Mouse (Mus musculus) heart, postnatal 0 days (tissue): ENCODE measurements around the gene Taar1.

Experiments
- CTCF ChIP-seq: IDR thresholded peaks from 2 replicates; pipeline ENCODE4 v1.5.1; 2016; ENCODE audit warnings: antibody characterized with exemption, control low read depth, low read depth
- EP300 ChIP-seq: IDR thresholded peaks from 2 replicates; pipeline ENCODE4 v1.6.1; 2016; ENCODE audit warnings: antibody characterized with exemption, low read depth

- TF ChIP-seq CTCF (no peak), EP300 (no peak)
These were observed 18.2 kb downstream of the Taar1 start, which contains the start of gene Taar2 for GRCm38 (mm10) chr10:23938312-23938711.
